Mouse (Mus musculus): Measurements from ENCODE around the gene Atp6ap1l. TPM values are rescaled to one million over a fixed set of nuclear protein-coding genes. Genes with fewer than 3 reads are reported as not detected.
"Not testable (repeated sequence)": the region's sequence is repeated elsewhere in the genome, so short reads cannot be mapped to it uniquely, and the experiment has no call there.

The Atp6ap1l gene
- total RNA-seq (2021) = not detected
- long read RNA-seq, experiment 1, partial matches to known transcripts = 1 of 1 reads
- long read RNA-seq, experiment 1, other reads (novel, unspliced or antisense) = 0 of 1 reads
- long read RNA-seq, experiment 2 = 0 reads

GRCm38 (mm10) chr13:90905176-90905575 is at the start of gene Atp6ap1l:
Gene Atp6ap1l (minus strand): TSS chr13:90905355.
- DNase-seq = no peak

- no peak for DNase-seq
Observed at GRCm38 (mm10) chr13:90939600-90939999, 34.4 kb upstream of the Atp6ap1l start.

DNA sequence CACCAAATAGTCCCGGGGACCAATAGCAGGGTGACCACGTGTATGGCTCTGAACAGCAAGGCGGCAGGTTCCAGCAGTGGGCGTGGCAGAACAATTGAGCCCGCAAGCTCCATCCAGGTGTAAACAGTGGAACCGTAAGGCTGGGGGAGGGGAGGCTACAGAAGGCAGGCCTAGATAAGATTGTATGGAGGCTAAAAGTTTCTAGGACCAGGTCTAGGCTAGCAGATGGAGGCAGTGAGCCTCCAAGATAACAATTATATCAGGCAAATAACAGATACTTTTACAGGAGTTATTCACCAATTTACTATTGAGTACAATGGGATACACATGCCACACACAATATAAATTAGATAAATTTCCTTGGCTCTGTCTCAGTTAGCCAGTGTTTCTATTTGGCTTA is 34.0 kb upstream of the Atp6ap1l start:
- DNase-seq = no peak

- no peak for DNase-seq
Observed at GRCm38 (mm10) chr13:90935852-90936251, 30.7 kb upstream of the Atp6ap1l start.

DNA sequence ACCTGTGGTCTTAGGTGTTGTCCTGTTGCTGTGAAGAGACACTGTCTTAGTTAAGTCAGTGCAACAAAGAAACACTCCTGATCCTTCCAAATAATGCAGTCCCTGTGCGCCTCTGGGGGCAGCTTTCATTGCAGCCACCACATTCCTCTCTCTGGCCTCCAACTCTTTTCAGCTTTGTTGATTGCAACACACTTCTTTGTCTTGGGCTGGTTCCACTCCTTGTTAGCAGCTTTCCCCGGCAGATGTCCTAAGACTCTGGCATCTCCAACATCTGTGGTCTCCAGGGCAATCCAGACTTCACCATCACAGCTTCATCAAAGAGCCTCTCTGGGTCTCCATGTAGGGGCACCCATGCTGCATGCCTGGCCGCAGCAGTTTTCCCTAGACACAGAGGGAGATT is 28.1 kb upstream of the Atp6ap1l start:
- DNase-seq = no peak

- peak; percentile 69 for DNase-seq
Observed at GRCm38 (mm10) chr13:90929847-90930246, 24.7 kb upstream of the Atp6ap1l start.

DNA sequence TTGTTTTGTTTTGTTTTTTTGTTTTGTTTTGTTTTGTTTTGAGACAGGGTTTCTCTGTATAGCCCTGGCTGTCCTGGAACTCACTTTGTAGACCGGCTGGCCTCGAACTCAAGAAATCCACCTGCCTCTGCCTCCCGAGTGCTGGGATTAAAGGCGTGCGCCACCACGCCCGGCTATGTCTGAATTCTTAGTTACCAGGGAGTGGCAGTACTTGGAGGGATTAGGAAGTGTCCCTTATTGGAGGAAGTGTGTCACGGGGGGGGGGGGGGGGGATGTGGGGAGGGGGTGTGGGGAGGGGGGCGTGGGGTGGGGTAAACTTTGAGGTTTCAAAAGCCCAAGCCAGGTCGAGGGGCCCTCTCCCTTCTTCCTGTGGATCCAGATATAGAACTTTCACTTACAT is 23.1 kb upstream of the Atp6ap1l start:
- not testable (repeated sequence) for DNase-seq

DNA sequence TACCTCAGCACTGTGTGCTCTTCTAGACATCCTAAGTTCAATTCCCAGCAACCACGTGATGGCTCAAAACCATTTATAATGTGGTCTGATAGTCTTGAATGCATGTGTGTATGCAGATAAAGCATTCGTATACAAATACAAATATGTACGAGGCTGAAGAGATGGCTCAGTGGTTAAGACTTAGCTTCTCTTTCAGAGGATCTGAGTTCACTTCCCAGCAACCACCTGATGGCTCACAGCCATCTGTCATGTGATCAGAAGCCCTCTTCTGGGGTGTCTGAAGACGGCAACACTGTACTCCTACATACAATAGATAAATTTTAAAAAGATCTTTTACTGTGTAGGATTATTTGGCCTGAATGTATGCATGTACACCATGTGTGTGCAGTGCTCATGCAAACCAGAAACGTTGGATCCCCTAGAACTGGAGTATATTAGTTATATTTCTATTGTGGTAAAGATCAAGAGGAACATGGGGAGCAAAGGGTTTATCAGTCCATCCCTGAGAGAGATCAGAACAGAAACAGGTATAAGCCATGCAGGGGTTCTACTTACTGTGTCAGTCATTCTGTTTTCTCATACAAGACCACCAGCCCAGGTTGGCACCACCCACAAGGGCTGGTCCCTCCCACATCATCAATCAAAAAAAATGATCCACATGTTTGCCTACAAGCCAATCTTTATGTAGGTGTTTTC is 21.9 kb upstream of the Atp6ap1l start:
- no peak for DNase-seq

DNA sequence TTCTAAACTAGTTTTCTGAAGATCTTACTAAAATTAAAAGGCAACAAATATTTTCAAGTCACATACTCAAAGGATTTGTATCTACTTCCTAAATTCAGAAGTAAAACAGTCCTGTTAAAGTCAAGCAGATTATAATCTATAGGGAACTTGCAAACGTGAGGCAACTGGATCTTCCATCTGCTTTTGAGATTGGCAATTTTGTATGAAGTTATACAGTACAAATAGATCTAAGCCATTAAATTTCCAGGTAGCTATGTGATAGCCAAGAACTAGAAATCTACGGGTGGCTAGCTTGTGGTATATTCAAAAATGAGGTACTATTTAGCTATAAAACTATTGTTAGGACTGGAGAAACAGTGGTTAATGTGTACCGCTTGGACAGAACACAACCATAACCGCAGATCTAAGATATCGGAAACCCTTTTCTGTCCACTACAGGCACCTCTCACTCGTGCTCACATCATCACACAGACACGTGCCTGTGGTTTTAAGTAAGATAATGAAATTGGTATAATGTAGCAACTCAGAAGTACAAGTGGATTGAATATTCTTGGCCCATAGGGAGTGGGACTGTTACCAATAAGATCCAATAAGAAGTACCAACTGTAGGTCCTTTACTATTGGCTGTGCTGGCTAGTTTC is 21.1 kb upstream of the Atp6ap1l start:
- DNase-seq = no peak

DNA sequence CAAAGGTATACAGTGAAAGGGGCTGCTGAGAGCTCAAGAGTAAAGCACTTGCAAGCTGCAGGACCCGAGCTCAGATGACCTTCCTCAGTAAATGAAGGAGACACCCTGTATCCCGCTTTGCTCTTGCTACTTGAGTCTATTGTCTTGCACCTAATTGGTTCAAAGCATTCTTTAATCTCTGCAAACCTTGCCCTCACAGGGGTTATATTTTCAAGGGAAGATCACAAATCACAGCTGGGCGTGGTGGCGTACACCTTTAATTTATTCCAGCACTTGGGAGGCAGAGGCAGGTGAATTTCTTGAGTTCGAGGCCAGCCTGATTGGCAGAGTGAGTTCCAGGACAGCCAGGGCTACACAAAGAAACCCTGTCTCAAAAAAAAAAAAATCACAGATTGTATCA is 20.0 kb upstream of the Atp6ap1l start:
- no peak for DNase-seq

GRCm38 (mm10) chr13:90924072-90924471 is 18.9 kb upstream of the Atp6ap1l start:
- DNase-seq = no peak

DNA sequence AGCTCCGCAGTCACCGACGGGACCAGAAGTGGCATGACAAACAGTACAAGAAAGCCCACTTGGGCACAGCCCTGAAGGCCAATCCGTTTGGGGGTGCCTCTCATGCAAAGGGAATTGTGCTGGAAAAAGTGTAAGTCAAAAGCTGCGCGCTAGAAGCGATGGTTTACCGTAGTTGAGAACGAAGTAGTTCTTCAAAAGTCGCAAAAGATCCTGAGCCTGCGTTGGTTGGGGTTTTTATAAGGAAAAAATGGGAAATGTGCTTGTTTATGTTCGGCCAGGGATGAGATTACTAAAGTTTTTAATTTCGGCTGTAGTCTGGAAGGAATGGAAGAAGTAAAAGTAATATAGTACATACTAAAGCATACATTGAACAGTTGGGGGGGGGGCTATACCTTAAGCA is 18.5 kb upstream of the Atp6ap1l start:
- DNase-seq = not testable (repeated sequence)

DNA sequence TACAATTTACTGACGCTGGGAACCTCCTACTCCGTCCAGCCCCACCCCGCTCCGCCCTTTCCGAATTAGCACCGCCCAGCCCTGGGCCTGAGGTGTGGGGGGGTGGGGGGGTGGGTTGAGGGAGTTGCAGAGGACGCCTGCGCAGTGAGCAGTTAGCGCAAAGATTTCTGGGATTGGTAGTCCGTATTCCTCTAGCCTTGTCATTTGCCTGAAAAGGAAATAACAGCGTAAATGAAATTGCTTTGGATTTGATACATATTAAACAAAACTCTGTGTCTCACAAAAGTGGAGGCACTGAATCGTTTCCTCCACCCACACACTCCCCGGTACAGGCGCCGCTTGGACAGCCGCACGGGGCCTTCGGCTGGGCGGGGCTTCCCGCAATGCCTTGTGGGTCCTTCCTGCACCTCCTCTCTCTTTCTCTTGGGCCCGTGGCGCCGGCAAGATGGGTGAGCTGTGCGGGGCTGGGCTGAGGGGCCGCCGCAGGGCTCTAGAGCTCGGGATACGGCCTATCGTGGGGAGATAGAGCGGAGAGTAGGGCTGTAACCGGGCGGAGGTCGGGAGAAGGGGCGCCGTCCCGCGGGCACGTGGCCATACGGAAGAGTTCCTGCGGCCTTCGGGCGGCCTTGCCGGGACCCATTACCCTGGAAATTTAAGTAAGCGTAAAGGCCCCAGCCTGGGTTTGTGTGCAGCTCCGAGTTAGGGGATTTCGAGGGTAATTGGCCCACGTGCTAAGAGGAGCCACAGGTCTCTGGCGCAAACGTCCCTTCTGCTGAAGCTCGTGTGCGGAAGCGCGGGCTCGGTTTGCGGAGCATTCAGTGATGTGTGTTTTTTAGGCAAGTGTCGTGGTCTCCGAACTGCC is 17.8 kb upstream of the Atp6ap1l start, which contains the start of gene Rps23:
TSS of gene Rps23 (plus strand) at position 208 of the 862 bp plus-strand sequence.
- DNase-seq = peak; percentile 89

GRCm38 (mm10) chr13:90914721-90915120 is 9.6 kb upstream of the Atp6ap1l start:
- no peak for DNase-seq

- DNase-seq = no peak
Observed at GRCm38 (mm10) chr13:90913675-90914192, 8.6 kb upstream of the Atp6ap1l start.

DNA sequence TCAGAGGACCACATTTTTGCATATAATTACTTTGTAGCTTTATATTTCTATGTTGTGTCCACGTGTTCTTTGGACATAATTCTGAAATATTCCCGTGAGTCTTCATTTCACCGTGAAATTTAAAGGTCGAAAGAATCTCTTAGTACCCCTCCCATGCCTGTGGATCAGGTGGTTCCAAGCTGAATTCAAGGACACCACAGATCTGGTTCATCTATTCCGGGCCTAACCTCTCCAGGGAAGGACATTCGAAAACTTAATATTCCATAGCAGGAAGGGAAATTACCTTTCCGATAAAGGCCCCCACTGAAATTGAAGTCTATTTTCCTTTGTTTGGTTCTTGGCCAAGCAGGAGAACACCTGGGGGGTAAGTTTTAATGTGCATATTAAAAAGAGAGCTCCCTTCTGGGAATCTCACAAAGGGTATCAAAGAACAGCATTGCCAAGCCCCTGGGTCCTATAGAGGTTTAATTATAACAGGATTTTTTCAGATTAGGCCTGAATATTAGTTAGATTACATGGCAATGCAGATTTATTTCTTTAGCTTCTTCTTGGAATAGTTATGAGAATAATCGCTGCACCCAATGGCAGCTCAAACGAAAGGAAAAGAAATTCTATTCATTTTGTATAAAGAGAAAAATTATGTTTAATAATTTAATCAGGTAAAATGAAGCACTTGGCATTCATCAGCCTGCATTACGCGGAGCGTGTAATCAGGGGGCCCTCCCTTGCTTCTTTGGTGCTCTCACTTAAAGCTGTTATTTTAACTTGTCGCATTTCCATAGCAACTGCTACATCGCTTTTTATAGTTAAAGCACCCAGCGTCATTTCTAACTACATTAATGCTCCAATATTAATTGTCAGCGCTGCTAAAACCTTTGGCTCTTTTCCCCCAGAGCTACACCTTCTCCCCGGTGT is 7.9 kb upstream of the Atp6ap1l start:
- no peak for DNase-seq

GRCm38 (mm10) chr13:90907376-90907775 is 2.2 kb upstream of the Atp6ap1l start:
- no peak for DNase-seq

DNA sequence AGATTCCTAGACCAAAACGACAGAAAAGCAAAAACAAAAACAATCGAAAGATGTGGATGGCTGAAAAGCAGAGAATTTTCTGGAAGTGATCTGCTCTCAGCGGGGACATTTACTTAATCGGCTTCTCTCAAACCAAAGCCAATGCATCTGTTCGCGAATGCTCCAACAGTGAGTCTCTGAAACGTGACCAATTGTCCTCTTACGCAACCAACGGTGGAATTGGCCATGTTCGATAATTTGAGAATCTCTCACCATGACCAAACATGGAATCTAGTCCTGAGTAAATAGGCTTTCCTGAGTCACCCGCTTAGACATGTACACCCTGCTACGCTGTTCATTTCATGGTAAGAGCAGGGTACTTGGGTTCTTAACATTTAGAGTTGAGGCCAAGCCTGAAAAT is 8.3 kb downstream of the Atp6ap1l start:
- DNase-seq = no peak

- peak; percentile 61 for DNase-seq
Observed at GRCm38 (mm10) chr13:90896098-90896497, 9.1 kb downstream of the Atp6ap1l start.

DNA sequence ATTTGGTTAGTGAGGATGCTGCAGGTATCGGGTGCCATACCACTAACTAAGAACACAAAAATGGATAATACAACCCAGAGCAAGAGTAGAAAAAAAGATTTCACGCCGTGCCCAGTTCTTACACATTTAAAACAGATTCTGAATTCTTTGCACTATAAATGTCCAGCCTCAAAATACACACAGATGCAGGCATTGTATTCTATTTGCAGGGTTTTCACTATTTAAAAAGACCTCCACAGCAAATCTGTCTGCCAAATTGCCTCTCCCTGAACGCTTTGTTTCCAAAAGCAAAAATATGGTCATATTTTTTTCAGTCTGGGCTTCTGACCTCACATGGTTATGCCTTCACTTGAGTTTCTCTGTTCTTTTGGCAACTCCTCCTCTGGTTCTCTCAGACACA is 10.3 kb downstream of the Atp6ap1l start:
- no peak for DNase-seq

DNA sequence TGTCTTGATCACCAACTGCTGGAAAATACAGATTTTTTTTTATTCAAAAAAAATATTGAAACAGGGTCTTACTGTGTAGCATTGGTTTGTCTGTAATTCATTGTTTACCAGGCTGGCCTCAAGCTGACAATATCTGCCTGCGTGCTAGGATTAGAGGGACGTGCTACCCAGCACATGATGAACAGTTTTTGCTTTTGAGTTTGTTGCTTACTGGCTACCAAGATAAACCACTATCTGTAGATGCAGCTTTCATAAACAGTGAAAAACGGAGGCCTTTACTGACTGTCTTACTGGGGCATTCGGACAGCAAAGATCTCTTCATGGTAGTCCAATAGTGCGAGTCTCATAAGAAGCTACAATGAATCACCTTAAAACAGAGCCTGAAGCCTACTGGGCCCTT is 15.0 kb downstream of the Atp6ap1l start:
- no peak for DNase-seq

Data from gastrocnemius, postnatal 10 days (tissue).